Mouse (Mus musculus): ENCODE results near the gene Vsig4.
A peak's percentile ranks its signal among the peaks of the same experiment; 100 is the strongest.
"Not testable (repeated sequence)": the region's sequence is repeated elsewhere in the genome, so short reads cannot be mapped to it uniquely, and the experiment has no call there.

Gene Vsig4

DNA sequence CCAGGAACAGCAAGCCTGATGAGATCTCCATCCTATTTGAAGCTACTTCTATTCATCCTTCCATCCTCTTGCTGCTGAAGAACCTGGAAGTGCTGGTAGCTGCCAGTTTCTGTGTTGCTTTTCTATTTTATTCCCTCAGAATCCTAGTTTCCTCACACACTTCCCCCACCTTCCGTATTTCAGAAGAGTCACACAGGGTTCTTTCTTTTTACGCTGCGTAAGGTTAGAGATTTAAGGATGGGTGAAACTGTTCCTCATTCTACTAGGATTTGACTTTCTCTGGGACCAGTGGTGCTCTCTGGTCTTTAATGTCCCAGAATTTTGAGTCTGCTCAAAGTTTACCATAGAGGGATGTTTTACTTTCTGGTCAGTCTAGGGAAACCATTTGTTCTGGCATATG lies at the start of gene Vsig4:
Vsig4 (minus strand) TSS at position 101 of the 400 bp plus-strand sequence.
- no peak for DNase-seq (ENCODE audit: low spot score)

DNA sequence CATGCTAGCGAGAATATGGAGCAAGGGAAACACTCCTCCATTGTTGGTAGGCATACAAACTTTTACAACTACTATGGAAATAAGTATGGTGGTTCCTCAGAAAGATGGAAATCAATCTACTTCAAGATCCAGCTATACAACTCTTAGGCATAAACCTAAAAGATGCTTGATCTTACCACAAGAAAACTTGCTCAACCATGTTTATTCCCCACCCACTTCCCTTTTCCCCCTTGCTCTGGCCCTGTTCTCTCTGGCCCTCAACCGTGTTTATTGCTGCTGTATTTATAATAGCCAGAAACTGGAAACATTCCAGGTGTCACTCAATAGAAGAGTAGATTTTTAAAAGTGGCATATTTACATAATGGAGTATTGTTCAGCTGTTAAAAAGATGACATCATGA lies 45.9 kb upstream of the Vsig4 start:
- DNase-seq (ENCODE audit: low spot score): no peak

DNA sequence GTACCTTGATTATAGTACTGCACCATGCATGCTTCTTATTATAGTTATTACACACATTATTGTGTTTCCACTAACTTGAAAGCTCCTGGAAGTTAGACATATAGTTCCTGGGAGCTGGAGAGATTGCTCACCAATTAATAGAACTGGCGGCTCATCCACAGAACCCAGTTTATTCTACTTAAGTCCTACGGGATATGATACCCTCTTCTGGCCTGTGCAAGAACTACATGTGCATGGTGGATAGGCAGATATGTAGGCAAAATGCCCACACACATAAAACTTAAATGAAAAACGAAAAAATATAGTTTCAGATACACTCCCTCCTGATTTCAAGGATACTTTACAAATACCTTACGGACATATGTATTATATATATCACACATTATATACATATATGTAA lies 36.5 kb upstream of the Vsig4 start:
- peak; percentile 26 for DNase-seq (ENCODE audit: low spot score)

DNA sequence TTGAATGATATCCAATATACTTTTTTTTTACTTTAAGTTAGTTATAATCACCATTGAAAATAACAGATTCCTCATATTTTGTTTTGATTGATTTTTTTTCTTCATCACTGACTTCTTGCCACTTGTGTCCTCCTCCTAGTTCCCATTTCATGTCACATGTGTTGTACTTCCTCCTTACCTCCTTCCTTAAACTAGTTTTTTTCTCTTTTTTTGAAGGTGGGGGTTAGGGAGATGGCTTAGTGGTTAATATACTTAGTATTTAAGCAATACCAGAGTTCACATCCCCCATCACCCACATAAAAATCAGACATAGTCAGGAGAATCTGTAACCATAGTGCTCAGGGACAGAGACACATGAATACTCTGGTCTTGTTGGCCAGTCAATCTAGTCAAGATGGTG lies 36.7 kb downstream of the Vsig4 start:
- DNase-seq (ENCODE audit: low spot score): no peak

DNA sequence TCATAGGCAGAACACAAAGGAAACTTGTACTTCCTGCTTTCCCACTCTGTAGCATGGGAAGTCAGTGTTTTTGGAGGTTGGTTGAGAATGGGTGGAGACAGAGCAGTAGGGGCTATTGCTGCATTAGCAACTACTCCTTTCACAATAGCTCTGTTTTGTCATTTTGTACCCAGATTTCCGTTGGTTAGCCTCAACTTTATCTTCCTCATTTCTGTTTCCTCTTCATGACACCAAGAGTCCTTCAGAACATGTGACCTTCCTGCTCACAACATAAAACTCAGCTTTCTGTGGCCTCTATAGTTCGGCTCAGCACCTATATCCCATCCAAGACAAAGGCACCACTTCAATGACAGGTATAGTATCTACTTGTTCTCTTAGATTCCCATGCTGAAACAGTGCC lies 53.6 kb downstream of the Vsig4 start:
- DNase-seq (ENCODE audit: low spot score): no peak

DNA sequence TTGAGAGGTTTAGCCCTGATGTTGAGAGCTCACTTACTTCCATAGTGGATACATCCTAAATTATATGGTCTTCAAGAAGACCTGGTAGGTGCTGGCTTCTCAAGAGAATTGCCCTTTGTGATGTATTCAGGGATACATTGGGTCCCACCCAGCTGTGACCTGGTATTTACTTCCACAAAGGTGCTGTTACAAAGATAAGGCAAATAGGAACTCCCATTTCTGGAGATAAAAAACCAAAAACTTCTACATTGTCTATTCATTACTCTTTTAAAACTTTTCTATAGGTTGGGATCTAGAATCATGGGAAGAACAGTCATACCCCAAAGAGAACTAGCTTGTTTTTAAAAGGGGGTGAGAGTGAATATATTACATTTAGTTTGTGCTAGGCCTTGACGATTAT lies 54.2 kb downstream of the Vsig4 start:
- no peak for DNase-seq (ENCODE audit: low spot score)

DNA sequence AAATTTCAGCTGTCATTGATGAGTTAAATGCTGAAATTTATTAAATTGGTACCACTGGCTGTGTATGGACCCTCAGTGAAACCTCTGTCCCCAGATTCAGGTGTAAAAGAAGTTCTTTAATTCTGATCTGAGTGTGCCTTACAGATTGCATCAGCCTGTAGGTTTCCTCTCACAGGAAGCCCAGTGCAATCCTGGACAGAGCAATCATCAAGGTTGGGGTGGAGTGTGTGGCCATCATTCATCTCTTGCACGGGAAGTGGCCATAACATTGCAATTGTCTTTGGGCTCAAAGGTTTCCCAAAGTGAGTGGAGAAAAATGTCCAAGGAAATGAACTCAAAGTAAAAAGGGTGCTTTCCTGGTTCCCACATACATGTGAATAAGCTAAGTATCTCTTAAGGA lies 57.5 kb downstream of the Vsig4 start:
- DNase-seq (ENCODE audit: low spot score): no peak

DNA sequence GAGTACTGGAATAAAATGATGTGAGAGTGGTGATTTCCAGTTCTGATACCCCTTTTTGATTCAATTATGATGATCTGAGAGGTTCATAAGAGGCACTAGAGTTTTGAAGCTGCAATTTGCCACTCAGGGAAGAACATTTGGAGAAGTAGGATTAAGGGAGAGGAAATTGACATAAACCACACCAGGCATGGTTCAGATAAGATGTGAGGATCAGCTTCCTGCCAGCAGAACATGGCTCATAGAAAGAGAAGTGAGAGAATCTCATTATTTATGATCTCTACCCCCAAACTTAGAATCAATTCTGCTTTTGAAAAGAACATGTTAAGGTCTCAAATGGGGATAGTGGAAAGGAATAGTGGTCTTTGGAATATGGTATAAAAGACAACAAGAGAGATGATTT lies 66.2 kb downstream of the Vsig4 start:
- DNase-seq (ENCODE audit: low spot score): no peak

DNA sequence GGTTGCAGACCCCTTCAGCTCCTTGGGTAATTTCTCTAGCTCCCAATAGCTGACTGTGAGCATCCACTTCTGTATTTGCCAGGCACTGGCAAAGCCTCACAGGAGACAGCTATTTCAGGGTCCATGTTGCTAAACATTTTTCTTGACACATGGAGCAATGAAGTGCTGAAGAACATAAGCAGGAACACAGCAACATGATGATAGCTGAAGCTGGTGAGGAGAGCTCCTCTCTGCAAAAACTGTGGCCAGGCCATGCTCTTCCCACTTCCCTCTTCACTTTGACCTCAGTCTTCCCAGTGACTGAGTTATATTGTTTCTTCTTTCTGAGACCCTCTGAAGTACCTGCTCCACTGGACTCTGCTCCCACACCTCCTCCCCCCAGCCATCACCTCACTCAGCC lies 67.8 kb downstream of the Vsig4 start:
- DNase-seq (ENCODE audit: low spot score): no peak

DNA sequence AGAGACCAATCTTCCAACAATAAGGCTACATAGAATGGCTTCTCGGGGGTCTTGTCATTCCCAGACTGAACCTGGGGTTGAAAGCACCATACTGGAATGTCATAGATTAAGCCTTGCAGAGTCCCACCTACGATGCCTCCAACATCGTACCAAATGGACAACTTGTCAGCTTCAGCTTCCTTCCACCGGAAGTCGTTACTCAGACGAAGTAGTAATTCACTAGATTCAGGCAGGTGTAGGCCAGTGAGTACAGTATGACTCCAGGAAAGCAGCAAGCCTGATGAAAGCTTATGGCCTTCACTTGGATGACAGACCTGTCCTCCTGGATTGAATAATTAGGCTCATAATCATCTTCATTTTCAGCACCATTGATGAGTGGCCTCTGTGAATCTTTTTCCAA lies 69.0 kb downstream of the Vsig4 start:
- no peak for DNase-seq (ENCODE audit: low spot score)

DNA sequence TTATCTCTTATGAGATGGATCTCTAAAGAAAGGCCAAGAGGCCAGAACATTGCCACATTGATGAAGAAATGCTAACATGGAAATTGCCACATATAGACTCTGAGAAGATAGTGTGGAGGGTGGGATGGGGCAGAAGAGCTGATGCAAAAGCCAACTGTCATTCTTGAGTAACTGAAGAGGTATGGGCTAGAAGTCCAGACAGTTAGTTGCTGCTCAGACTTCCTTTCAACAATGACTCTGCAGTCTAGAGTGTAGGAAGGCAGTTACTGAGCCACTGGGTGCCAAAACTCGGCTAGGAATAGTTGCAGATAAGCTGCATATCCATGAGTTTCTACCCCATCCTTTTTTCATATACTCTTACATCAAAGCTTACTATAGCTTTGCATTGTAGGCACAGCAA lies 75.2 kb downstream of the Vsig4 start:
- DNase-seq (ENCODE audit: low spot score): no peak

DNA sequence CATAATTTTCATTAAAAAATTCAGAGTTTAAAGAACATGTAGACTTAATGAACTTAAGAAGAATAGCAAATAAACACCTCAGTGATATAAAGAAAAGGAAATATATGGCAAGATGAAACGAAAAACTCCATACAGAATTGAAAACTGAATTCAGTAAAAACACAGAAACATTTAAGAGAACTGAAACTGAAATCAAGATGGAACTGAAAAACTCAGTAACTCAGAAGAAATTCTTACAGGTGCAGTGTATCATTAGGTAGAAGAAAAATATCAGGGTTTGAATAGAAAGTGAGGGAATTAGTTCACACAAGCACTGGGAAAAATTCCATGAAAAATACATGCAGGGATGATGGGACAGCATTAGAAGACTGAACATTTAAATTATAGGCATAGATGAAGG lies 86.4 kb downstream of the Vsig4 start:
- DNase-seq (ENCODE audit: low spot score): no peak

DNA sequence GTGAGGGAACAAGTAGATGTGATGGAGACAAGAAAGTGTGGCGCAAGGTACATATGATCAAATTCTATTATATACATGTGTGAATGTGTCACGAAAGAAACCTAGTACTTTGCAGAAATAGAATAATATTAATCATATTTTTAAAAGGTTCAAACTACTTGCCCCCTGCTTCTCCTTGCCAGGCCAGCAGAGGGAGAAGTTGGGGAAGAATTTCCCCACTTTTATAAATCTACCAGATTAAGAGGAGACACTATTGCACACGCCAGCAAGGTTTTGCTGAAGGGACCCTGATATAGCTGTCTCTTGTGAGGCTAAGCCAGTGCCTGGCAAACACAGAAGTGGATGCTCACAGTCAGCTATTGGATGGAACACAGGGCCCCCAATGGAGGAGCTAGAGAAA lies 88.1 kb downstream of the Vsig4 start:
- DNase-seq (ENCODE audit: low spot score): not testable (repeated sequence)

Measured in adipocyte (in vitro differentiated cells).